Mouse (Mus musculus): Measurements from ENCODE around the gene Nutf2-ps1.

DNA sequence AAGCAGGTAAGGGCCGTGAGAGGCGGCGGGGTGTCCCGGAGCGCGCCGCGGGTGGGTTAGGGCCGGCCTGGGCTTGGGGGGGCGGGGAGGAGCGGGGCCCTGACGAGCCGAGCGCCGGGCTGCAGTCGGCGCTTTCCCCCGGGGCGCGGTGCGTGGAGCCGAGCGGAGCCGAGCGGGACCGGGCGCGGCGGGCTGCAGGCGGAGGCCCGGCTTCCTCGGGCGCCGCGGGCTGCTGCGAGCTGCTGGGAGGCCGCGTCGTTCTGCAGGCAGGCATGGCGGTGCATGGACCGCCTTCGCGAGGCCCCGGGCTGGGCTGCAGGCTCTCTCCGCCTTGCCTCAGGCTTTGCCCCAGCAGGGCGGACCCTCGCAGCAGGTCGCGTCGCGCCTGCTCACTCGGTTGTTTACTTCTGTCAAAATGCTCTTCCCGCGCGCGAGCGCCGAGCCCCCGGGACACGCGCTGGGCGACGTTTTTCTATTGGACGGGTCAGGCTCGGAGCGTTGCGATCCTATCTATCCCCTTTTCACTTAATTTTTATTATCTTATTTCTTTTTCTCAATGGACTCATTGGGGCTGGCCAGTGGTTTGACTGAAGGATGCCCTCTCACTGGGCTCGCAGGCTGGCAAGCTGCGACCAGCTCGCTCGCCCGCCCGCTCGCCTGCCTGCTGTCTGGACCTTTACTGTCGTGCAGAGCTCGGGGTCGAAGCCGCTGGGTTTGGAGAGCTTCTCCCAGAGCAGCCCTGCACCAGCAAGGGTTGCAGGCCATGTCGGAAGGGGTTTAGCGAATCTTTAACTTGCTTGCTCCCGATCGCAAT lies 11.9 kb upstream of the Nutf2-ps1 start:
- TF ChIP-seq ZNF384 (IDR thresholded peaks at IDR 0.05; ENCODE audit: low read depth, low read length) (no peak), HCFC1 (IDR thresholded peaks at IDR 0.05; ENCODE audit: borderline replicate concordance, insufficient read depth, low read length) (no peak; the same call in 1 of the 2 replicates), ZC3H11A (IDR thresholded peaks at IDR 0.05; ENCODE audit: borderline replicate concordance, low read depth, low read length) (no peak), MAFK (IDR thresholded peaks at IDR 0.05; ENCODE audit: insufficient read depth, low read depth, low read length) (no peak)
